Comparison of ENCODE assay signal across 26 mouse cellular contexts in the genomic region with DNA sequence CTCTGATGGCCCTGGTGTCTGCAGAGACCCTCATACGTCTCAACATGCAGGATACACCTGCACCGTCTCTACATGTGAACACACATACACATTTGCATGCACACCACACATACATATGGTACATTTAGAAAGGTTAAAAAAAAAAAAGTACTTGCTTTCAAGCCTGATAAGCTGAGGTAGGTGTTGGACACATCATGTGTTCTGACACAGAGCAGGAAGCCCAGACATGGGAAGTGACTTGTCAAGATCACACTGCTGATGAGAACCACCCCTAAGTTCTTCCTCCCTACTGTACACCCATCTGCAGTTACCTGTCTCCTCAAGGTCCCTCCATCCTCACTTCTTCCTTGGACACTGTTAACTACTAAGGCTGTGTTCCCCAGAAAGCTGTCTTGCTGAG. TPM values are rescaled to one million over a fixed set of nuclear protein-coding genes. Genes with fewer than 3 reads are reported as not detected.
"Had no signal": no experiment of that assay in that cellular context is flagged by ENCODE, and none has a peak within 500 bp of the region (broad histone marks: within the 10 kb centered on the region; RNA-seq: fewer than 3 reads in every experiment).

No protein-coding gene starts in this region.

- ATAC-seq: intestine, embryonic 15.5 days; lung, postnatal 0 days; midbrain, embryonic 13.5 days; midbrain, embryonic 16.5 days had no signal

- H3K4me3 ChIP-seq: intestine, embryonic 15.5 days; kidney, embryonic 15.5 days; limb, embryonic 13.5 days; liver, embryonic 15.5 days; megakaryocyte, embryonic 14.5 days; midbrain, embryonic 10.5 days; midbrain, embryonic 13.5 days; myocyte; neural tube, embryonic 13.5 days had no signal

- H3K4me1 ChIP-seq: intestine, embryonic 15.5 days; limb, embryonic 13.5 days; midbrain, embryonic 10.5 days; neural tube, embryonic 13.5 days had no signal

- H3K27ac ChIP-seq: intestine, embryonic 15.5 days; kidney, embryonic 15.5 days; limb, embryonic 13.5 days; liver, embryonic 15.5 days; macrophage; midbrain, embryonic 10.5 days; midbrain, embryonic 13.5 days; neural tube, embryonic 13.5 days had no signal

- H3K9me3 ChIP-seq: intestine, embryonic 15.5 days; kidney, embryonic 15.5 days; limb, embryonic 13.5 days; liver, embryonic 15.5 days; megakaryocyte, embryonic 14.5 days; midbrain, embryonic 10.5 days; midbrain, embryonic 13.5 days; neural tube, embryonic 13.5 days had no signal

- H3K27me3 ChIP-seq: intestine, embryonic 15.5 days; kidney, embryonic 15.5 days; limb, embryonic 13.5 days; liver, embryonic 15.5 days; megakaryocyte, embryonic 14.5 days; midbrain, embryonic 13.5 days; neural tube, embryonic 13.5 days had no signal

- H3K9ac ChIP-seq: intestine, embryonic 15.5 days; kidney, embryonic 15.5 days; limb, embryonic 13.5 days; liver, embryonic 15.5 days; lung, embryonic 14.5 days; midbrain, embryonic 13.5 days; neural tube, embryonic 13.5 days had no signal

- H3K4me2 ChIP-seq: intestine, embryonic 15.5 days; kidney, embryonic 15.5 days; limb, embryonic 13.5 days; liver, embryonic 15.5 days; lung, embryonic 14.5 days; midbrain, embryonic 13.5 days; neural tube, embryonic 13.5 days had no signal

- DNase-seq: kidney, adult 11 months; kidney, adult 8-10 months; kidney, postnatal 10 days; kidney, postnatal 36 days; left cerebral cortex, postnatal 4 days; lung, embryonic 14.5 days; retina, postnatal 1 day; right cerebral cortex, postnatal 25 days; spleen, adult 18-20 months; thymus, adult 18-20 months; thymus, postnatal 14 days; thymus, postnatal 4 days had no signal

RNA-seq across cellular contexts. Expression of gene Ptprh, which starts 22.1 kb away (rescaled TPM):
- total RNA-seq: monocyte, adult 5-6 weeks; neutrophil, adult 5-6 weeks had no signal
- polyA plus RNA-seq: limb, embryonic 13.5 days; liver, embryonic 15.5 days; lung, embryonic 14.5 days; lung, postnatal 0 days; macrophage; midbrain, embryonic 10.5 days; myocyte had no signal
